Mouse (Mus musculus) central nervous system, embryonic 11.5 days (tissue): ENCODE results near the gene Setdb1. TPM values are rescaled to one million over a fixed set of nuclear protein-coding genes. Genes with fewer than 3 reads are reported as not detected.

Experiments used
- polyA plus RNA-seq: library from polyadenylated mRNA; depleted of rRNA; stranded (reverse); fragments of >200 nt; gene quantifications from 2 replicates; pipeline ENCODE4 v1.2.3, GENCODE M21; 2012; rRNA removed

The Setdb1 gene
- 62.2 and 65.8 TPM in 2 replicates for polyA plus RNA-seq

GRCm38 (mm10) chr3:95356701-95357449 is at the start of gene Setdb1:
Gene Setdb1 (minus strand): TSS chr3:95357202.

GRCm38 (mm10) chr3:95402741-95403140 is 45.7 kb upstream of the Setdb1 start, which contains the start of gene 4930558C23Rik:
Gene 4930558C23Rik (minus strand): TSS chr3:95402841.

GRCm38 (mm10) chr3:95314486-95315093 is 42.4 kb downstream of the Setdb1 start, which contains the start of gene Cers2:
Gene Cers2 (plus strand): TSS chr3:95314791.

GRCm38 (mm10) chr3:95307100-95307499 is 49.9 kb downstream of the Setdb1 start, which contains the start of gene Anxa9:
Gene Anxa9 (minus strand): TSS chr3:95307176.

GRCm38 (mm10) chr3:95281216-95282126 is 75.5 kb downstream of the Setdb1 start, which contains the start of the genes Mindy1 and Prune1:
Gene Mindy1 (plus strand): TSS chr3:95281345.
Gene Prune1 (minus strand): TSS chr3:95282076.

Other genes starting within 250 kb of the Setdb1 start
- gene Vps72, start 246.2 kb downstream of the Setdb1 start, polyA plus RNA-seq: 193 and 212 TPM in 2 replicates
- 1.0 and 2.2 TPM in 2 replicates for gene Tmod4, start 232.7 kb downstream of the Setdb1 start, polyA plus RNA-seq
- gene Scnm1, start 223.2 kb downstream of the Setdb1 start, polyA plus RNA-seq: 115 and 209 TPM in 2 replicates
- 11.6 and 14.4 TPM in 2 replicates for gene Lysmd1, start 223.1 kb downstream of the Setdb1 start, polyA plus RNA-seq
- gene Tnfaip8l2, start 214.8 kb downstream of the Setdb1 start, polyA plus RNA-seq: 1.4 and 1.6 TPM in 2 replicates
- gene Sema6c, start 196.7 kb downstream of the Setdb1 start, polyA plus RNA-seq: 64.4 and 77.1 TPM in 2 replicates
- 28.3 and 30.4 TPM in 2 replicates for gene Gabpb2, start 139.3 kb downstream of the Setdb1 start, polyA plus RNA-seq
- 62.7 and 103 TPM in 2 replicates for gene Cdc42se1, start 128.5 kb downstream of the Setdb1 start, polyA plus RNA-seq
- gene Mllt11, start 125.0 kb downstream of the Setdb1 start, polyA plus RNA-seq: 134 and 151 TPM in 2 replicates
- 0.22 and 0.53 TPM in 2 replicates for gene Gm128, start 115.6 kb downstream of the Setdb1 start, polyA plus RNA-seq
- gene Bnipl, start 106.0 kb downstream of the Setdb1 start, polyA plus RNA-seq: 0.80 and 1.3 TPM in 2 replicates
- gene Mindy1, start 75.9 kb downstream of the Setdb1 start, polyA plus RNA-seq: 30.3 and 35.1 TPM in 2 replicates
- 24.0 and 29.2 TPM in 2 replicates for gene Prune1, start 75.1 kb downstream of the Setdb1 start, polyA plus RNA-seq
- 2.6 and 2.8 TPM in 2 replicates for gene Anxa9, start 50.0 kb downstream of the Setdb1 start, polyA plus RNA-seq
- 69.3 and 111 TPM in 2 replicates for gene Cers2, start 42.4 kb downstream of the Setdb1 start, polyA plus RNA-seq
- gene 4930558C23Rik, start 45.6 kb upstream of the Setdb1 start, polyA plus RNA-seq: not detected in 2 replicates
- 30.4 and 39.4 TPM in 2 replicates for gene Arnt, start 77.2 kb upstream of the Setdb1 start, polyA plus RNA-seq
- gene Ctsk, start 142.1 kb upstream of the Setdb1 start, polyA plus RNA-seq: 8.1 and 10.8 TPM in 2 replicates
- gene Ctss, start 169.6 kb upstream of the Setdb1 start, polyA plus RNA-seq: 7.9 and 10.8 TPM in 2 replicates
- 0.05 TPM in 1 of 2 replicates, not detected in the other for gene Hormad1, start 202.5 kb upstream of the Setdb1 start, polyA plus RNA-seq
- gene Golph3l, start 231.7 kb upstream of the Setdb1 start, polyA plus RNA-seq: 32.5 and 36.4 TPM in 2 replicates